Mouse (Mus musculus) midbrain, embryonic 10.5 days (tissue): ENCODE data around the gene Hexim2. TPM values are rescaled to one million over a fixed set of nuclear protein-coding genes. Genes with fewer than 3 reads are reported as not detected.
A peak's percentile ranks its signal among the peaks of the same experiment; 100 is the strongest.

Experiments
- DNase-seq: peaks from one replicate; pipeline ENCODE4 v3.0.0-alpha.2; 2017; ENCODE audit warnings: low spot score
- H3K27ac ChIP-seq: fragments of 300-500 bp; sonication (generic); replicated peaks from 2 replicates; pipeline ENCODE4 v1.5.1; 2016; ENCODE audit warnings: mild to moderate bottlenecking
- H3K27me3 ChIP-seq: fragments of 300-500 bp; sonication (generic); 2 replicates; pipeline ENCODE4 v1.6.1; 2016; ENCODE audit warnings: low read depth, mild to moderate bottlenecking; ENCODE audit not compliant: poor library complexity, severe bottlenecking
- H3K36me3 ChIP-seq: fragments of 300-500 bp; sonication (generic); 2 replicates; pipeline ENCODE4 v1.6.1; 2016; ENCODE audit warnings: mild to moderate bottlenecking, moderate library complexity
- H3K4me1 ChIP-seq: fragments of 300-500 bp; sonication (generic); 2 replicates; pipeline ENCODE4 v1.6.1; 2016
- H3K4me3 ChIP-seq: fragments of 300-500 bp; sonication (generic); 2 replicates; pipeline ENCODE4 v1.5.1; 2016; ENCODE audit warnings: mild to moderate bottlenecking, moderate library complexity
- H3K9me3 ChIP-seq: fragments of 300-500 bp; sonication (generic); replicated peaks from 2 replicates; pipeline ENCODE4 v1.6.1; 2016; ENCODE audit warnings: mild to moderate bottlenecking
- WGBS: fragments of 180-500 bp; shearing (Covaris S2); methylation state at CpG from one replicate; pipeline ENCODE4 v1.1.7; 2016; 5-methylcytosine and 5-hydroxymethylcytosine counted together
- polyA plus RNA-seq: library from polyadenylated mRNA; unstranded; fragments of >200 nt; fragmentation: Nextera tagmentation; extraction: Ambion mirVana; gene quantifications from 2 replicates; pipeline ENCODE4 v1.2.1, GENCODE M21; 2016

The Hexim2 gene
- polyA plus RNA-seq, 1 experiment from 2014 or later, result 7.8 TPM

GRCm38 (mm10) chr11:103114270-103114943 lies 17.8 kb upstream of the Hexim2 start:
- Histone ChIP-seq H3K27me3 (peaks cover 46% of the 10 kb centered on the region), H3K4me1 (peaks cover 56% of the 10 kb centered on the region), H3K4me3 (peak overlapping the region; percentile 62), H3K27ac (peak overlapping the region; percentile 93), H3K9me3 (no peaks in the 10 kb centered on the region), H3K36me3 (no peaks in the 10 kb centered on the region)
- WGBS, result 85% methylated on average over 11 of the region's 11 CpGs
- no peak for DNase-seq

DNA sequence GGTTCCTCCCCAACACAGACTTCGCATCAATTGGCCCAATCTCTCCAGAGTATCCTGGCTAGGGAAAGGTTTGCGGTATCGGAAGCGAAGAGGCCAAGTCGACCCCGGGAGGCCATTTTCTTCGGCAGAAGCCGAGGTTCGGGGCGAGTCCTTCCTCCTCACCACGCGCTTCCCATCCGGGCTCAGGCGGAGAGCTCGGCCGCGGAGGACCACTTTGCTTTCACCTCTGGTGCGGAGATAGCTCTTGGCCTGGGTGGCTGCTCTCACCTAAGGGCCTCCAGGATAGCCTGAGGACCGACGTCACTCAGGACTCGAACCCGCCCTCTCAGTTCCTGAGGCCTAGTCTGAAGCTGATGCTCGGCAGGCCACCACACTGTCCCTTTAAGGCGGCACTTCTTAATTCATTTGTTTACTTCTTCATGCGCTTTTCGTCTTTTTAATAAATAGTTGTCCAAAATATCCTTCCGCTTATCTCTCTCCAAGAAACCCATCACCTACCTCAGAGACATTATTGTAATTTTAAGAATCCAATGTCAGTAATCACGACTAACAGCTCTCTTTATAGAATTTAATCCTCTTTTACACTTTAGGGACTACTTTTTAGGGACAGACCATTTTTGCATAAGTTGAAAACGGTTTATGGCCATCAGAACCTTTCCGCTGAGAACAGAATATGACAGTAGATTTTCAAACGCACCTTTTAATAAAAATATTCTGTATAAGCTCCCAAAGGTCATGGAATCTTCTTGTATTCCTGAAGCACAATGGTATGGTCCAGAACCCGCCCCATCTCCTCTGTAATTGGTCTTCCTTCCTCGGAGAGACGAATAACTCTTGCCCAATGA lies 16.8 kb upstream of the Hexim2 start:
- H3K27ac ChIP-seq, result peak overlapping the region; percentile 93
- H3K4me1 ChIP-seq, result peaks cover 56% of the 10 kb centered on the region
- under 1% methylated on average over 34 of the region's 34 CpGs for WGBS

DNA sequence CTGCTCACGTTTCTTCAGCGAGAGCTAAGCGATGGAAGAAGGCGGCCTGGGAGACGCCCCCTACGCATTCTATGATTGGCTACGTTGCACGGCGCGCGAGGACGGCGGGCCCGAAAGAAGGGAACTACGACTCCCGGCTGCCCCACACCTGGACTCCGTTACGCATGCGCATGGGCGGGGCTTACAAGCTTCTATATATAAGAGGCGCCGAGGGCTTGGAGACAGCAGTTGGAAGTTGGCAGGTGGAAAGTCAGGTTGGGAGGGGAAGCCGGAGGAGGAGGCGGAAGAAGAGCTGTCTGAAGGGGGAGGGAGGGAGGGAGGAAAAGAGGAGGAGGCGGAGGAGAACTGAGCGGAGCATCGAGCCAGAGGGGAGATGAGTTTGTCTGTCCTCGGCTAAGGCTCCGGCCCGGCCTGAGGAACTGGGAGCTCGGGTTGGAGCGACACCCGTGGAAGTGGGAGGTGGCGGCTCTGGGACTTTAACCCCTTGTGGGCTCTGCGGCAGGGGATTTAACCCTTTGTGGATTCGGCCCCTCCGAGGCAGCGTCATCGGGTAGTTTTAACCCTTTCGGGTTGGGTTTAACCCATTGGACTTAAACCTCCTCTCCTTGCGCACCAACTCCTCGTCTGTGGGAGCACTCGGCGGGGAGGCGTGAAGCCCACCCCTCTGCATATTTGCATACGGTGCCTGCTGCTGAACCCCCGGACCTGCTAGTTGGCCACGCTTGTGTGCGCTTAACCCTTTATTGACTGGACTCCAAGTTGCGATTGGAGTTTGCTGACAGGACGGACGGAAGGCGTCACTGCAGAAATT lies 16.0 kb upstream of the Hexim2 start, which contains the start of gene Hexim1:
Gene Hexim1 (plus strand): TSS at position 224 of the 811 bp plus-strand sequence.
- Histone ChIP-seq H3K9me3 (no peaks in the 10 kb centered on the region), H3K4me1 (peaks cover 55% of the 10 kb centered on the region), H3K27ac (peak within 1 kb of the TSS; percentile 93), H3K4me3 (peak within 1 kb of the TSS; percentile 62), H3K36me3 (no peaks in the 10 kb centered on the region), H3K27me3 (peaks cover 34% of the 10 kb centered on the region)
- WGBS, result under 1% methylated on average over 53 of the region's 53 CpGs
- DNase-seq, result peak; percentile 100

More for the DNA sequence above, 16.8 kb upstream of the Hexim2 start:
- Histone ChIP-seq H3K36me3 (no peaks in the 10 kb centered on the region), H3K4me3 (peak overlapping the region; percentile 62), H3K9me3 (no peaks in the 10 kb centered on the region), H3K27me3 (peaks cover 42% of the 10 kb centered on the region)
- DNase-seq, result peak; percentile 82

GRCm38 (mm10) chr11:103116959-103117590 lies 15.2 kb upstream of the Hexim2 start:
- Histone ChIP-seq H3K9me3 (no peaks in the 10 kb centered on the region), H3K4me3 (peak overlapping the region; percentile 62), H3K27me3 (peaks cover 25% of the 10 kb centered on the region), H3K36me3 (no peaks in the 10 kb centered on the region), H3K4me1 (peaks cover 46% of the 10 kb centered on the region), H3K27ac (peak overlapping the region; percentile 93)
- DNase-seq, result peak; percentile 74
- WGBS, result under 1% methylated on average over 35 of the region's 35 CpGs

DNA sequence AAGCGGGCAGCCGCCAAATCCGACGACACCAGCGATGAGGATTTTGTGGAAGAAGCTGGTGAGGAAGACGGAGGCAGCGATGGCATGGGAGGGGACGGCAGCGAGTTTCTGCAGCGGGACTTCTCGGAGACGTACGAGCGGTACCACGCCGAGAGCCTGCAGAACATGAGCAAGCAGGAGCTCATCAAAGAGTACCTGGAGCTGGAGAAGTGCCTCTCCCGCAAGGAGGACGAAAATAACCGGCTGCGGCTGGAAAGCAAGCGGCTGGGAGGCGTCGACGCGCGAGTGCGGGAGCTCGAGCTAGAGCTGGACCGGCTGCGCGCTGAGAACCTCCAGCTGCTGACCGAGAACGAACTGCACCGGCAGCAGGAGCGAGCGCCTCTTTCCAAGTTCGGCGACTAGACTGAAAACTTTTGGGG lies 14.6 kb upstream of the Hexim2 start:
- Histone ChIP-seq H3K9me3 (no peaks in the 10 kb centered on the region), H3K4me1 (peaks cover 41% of the 10 kb centered on the region), H3K27me3 (peaks cover 20% of the 10 kb centered on the region), H3K36me3 (no peaks in the 10 kb centered on the region), H3K27ac (peak overlapping the region; percentile 93), H3K4me3 (peak overlapping the region; percentile 62)
- no peak for DNase-seq
- under 1% methylated on average over 38 of the region's 38 CpGs for WGBS

DNA sequence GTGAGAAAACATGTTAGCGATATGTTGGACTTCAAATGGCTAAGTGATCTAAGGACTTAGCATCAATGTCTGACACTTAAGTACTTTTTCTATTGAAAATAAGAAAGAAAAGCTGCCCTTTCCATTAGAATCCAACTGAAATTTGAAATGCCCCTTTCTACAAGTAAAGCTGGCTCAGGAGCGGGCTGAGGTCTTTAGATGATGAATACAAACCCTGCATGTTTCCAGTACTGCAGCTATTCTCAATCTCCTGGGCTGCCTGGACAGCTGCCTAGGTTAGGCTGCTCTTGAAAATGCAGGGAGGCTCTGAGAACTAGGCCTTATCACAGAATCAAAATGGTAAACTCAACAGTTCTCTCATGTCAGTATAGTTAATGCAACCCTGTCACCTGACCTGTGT lies 13.4 kb upstream of the Hexim2 start:
- 87% methylated on average over 2 of the region's 2 CpGs for WGBS
- H3K27ac ChIP-seq, result no peak overlapping the region

GRCm38 (mm10) chr11:103119609-103120008 lies 12.6 kb upstream of the Hexim2 start:
- no peak for DNase-seq
- Histone ChIP-seq H3K36me3 (no peaks in the 10 kb centered on the region), H3K27me3 (peaks cover 6% of the 10 kb centered on the region; the same call in 1 of the 2 replicates), H3K4me3 (no peak overlapping the region), H3K4me1 (peaks cover 32% of the 10 kb centered on the region), H3K9me3 (no peaks in the 10 kb centered on the region), H3K27ac (no peak overlapping the region)
- 66% methylated on average over 5 of the region's 5 CpGs for WGBS

More for the DNA sequence above, 13.4 kb upstream of the Hexim2 start:
- no peak for DNase-seq
- peaks cover 7% of the 10 kb centered on the region for H3K27me3 ChIP-seq
- peaks cover 35% of the 10 kb centered on the region for H3K4me1 ChIP-seq
- H3K36me3 ChIP-seq, result no peaks in the 10 kb centered on the region
- H3K4me3 ChIP-seq, result peak overlapping the region; percentile 62
- H3K9me3 ChIP-seq, result no peaks in the 10 kb centered on the region

- no peak for DNase-seq
- peaks cover 26% of the 10 kb centered on the region for H3K4me1 ChIP-seq
- WGBS, result 91% methylated on average over 5 of the region's 5 CpGs
- no peak overlapping the region for H3K4me3 ChIP-seq
- no peaks in the 10 kb centered on the region for H3K36me3 ChIP-seq
- H3K27ac ChIP-seq, result no peak overlapping the region
- H3K9me3 ChIP-seq, result no peaks in the 10 kb centered on the region
- H3K27me3 ChIP-seq, result peaks cover 6% of the 10 kb centered on the region; the same call in 1 of the 2 replicates
Measured at GRCm38 (mm10) chr11:103120315-103120714, 11.9 kb upstream of the Hexim2 start.

DNA sequence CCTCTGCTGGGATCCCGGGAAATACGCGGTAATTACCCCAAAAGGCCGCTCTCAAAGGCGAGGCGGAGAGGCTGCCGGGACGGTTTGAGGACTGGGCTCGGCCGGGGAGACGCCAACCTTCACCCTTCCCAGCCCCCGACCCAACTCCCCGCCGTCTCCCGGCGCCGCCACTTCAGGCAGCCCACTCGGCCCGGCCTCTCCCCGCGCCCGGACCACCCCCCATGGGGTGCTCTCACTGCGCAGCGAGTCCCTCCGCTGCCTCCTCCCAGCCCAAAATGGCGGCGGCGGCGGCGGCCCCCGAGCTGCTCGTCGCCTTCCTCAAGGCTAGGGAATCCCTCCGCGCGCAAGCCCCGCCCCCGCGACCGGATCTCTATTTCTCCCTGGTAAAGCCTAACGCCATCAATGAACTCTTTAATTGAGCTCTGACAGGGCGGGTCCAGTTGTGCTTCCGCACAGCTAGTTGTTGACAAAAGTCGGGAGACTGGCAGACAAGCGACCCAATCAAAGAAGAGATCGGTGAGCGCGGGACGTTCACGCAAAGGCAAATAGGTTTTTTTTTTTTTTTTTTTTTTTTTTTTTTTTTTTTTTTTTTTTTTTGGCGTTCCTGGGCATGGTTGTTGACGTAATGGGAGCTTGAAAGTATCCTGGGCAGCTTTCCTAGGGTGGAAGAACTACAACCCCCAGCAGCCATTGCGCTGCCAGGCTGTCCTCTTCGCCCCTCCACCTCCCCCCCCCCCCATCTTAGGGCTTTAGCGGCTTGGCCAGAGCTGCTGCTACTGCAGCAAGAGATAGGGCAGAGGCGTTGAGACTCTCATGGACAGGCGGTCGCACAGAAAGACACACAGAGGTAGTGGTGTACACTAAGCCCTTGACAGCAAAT lies 587 bp downstream of the Hexim2 start:
- peak overlapping the region; percentile 93 for H3K4me3 ChIP-seq
- WGBS, result under 1% methylated on average over 54 of the region's 58 CpGs

GRCm38 (mm10) chr11:103133456-103134185 lies 1.4 kb downstream of the Hexim2 start:
- Histone ChIP-seq H3K9me3 (no peaks in the 10 kb centered on the region), H3K36me3 (peaks cover 8% of the 10 kb centered on the region; the same call in 1 of the 2 replicates), H3K27ac (peak overlapping the region; percentile 88), H3K27me3 (no peaks in the 10 kb centered on the region), H3K4me3 (peak overlapping the region; percentile 93), H3K4me1 (peaks cover 32% of the 10 kb centered on the region)
- no peak for DNase-seq
- 56% methylated on average over 6 of the region's 6 CpGs for WGBS

More for the DNA sequence above, 587 bp downstream of the Hexim2 start:
- Histone ChIP-seq H3K9me3 (no peaks in the 10 kb centered on the region), H3K36me3 (peaks cover 4% of the 10 kb centered on the region; the same call in 1 of the 2 replicates), H3K27me3 (no peaks in the 10 kb centered on the region), H3K4me1 (peaks cover 32% of the 10 kb centered on the region), H3K27ac (peak overlapping the region; percentile 100)
- DNase-seq, result peak; percentile 99

DNA sequence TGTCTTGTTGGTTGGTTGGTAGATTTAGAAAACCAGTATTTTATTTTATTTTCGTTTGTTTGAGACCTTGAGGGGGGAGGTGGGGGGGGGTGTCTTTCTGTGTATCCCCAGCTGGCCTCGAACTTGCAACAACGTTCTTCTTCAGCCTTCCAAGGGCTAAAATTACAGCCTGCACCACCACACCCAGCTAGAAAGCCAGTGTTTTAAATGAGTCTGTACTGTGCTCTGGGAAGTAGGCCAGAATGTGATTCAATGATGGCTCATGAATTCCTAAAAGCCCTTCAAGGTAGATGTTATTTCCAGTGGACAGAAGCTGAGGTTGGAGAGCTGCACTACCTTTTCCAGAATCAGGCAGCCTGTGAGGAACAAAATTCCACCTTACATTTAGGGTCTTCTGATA lies 2.0 kb downstream of the Hexim2 start:
- Histone ChIP-seq H3K27me3 (no peaks in the 10 kb centered on the region), H3K9me3 (no peaks in the 10 kb centered on the region), H3K27ac (peak overlapping the region; percentile 88), H3K4me1 (peaks cover 32% of the 10 kb centered on the region), H3K4me3 (peak overlapping the region; percentile 93; the same call in 1 of the 2 replicates), H3K36me3 (peaks cover 14% of the 10 kb centered on the region)
- 90% methylated on average over 3 of the region's 3 CpGs for WGBS
- no peak for DNase-seq
